Mouse (Mus musculus) adrenal gland, postnatal 4 days (tissue): Measurements from ENCODE around the gene Thsd4. TPM values are rescaled to one million over a fixed set of nuclear protein-coding genes. Genes with fewer than 3 reads are reported as not detected.
"Not testable (repeated sequence)": the region's sequence is repeated elsewhere in the genome, so short reads cannot be mapped to it uniquely, and the experiment has no call there.

Source experiments
- DNase-seq, 2 experiments: peaks; one replicate each; pipeline ENCODE4 v3.0.0; 2021 to 2022; ENCODE audit warnings: low spot score in 2 of 2, mixed read lengths in 2 of 2
- total RNA-seq, 2 experiments: library from RNA; stranded (reverse); gene quantifications; 2 replicates each; pipeline ENCODE4 v1.2.3; 2021

The Thsd4 gene
- total RNA-seq, 2 experiments from 2014 or later, result 15.6 to 25.6 TPM

DNA sequence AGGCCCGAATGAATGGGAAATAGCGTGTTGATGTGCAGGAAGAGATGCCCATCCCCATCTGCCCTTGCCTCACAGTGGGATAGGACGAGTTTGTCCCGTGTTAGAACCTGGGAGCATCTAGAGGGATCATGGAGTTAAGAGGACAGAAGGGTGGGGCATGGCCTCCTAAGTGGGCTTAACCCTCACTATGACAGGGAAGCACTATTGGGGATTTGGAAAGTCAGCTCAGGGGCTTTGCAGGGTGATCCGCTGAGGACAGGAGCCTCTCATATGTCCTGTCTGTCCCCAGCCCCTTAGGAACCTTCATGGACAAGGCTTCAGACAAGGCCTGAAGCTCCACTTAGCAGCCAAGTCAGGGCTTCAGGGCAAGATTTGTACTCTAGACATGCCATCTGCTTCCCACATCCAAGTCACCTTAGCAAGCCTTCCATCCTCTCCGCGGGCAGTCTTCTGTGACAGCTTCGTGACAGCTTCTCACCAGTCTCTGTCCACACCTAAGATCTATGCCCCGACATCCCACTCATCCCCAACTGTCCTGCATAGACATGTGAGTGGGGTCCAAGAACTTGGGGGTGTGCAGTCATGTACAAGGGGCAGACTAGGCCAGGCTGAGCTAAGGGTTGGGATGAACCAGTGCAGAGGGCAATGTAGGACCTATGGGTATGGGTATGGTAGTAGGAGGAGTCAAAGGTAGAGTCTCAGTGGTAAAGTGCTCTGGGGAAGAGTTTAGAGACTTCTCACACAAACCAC lies 570.7 kb downstream of the Thsd4 start:
- DNase-seq, result no peak

DNA sequence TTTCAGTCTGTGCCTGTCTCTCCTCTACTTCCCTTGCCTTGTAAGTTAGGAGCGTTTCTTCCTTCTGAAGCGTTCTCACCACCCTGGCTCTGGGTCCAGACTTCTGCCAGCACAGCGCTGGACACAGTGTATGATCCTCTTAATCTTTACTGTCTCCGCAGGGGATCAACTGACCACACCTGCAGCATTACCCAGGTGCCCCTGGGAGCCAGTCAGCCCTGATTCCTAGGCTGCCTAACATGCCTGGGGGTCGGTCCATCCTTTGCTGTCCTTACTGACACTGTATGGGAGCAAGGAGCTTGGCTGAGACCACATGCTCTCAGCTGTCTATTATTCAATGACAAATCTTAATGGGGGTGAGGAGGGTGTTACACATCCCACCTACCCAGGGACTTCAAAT lies 571.9 kb downstream of the Thsd4 start:
- no peak for DNase-seq

DNA sequence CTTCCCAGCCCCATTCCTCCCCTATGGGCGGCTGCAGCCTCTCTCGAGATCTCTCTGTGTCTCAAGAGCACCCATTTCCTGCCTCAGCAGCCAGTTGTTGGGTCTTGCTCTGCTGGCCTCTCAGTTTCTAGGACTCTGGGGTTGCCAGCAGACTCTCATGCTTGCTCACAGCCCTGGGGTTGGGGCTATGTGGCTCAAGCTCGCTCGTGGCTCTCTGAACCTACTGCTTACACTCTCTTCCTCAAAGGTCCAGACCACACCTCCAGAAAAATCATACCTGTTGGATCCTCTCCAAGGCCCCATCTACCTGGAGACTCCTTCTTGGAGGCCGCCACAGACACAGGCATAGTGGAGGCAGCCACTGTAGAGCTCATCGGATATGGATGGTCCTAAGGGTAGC lies 572.3 kb downstream of the Thsd4 start:
- no peak for DNase-seq

DNA sequence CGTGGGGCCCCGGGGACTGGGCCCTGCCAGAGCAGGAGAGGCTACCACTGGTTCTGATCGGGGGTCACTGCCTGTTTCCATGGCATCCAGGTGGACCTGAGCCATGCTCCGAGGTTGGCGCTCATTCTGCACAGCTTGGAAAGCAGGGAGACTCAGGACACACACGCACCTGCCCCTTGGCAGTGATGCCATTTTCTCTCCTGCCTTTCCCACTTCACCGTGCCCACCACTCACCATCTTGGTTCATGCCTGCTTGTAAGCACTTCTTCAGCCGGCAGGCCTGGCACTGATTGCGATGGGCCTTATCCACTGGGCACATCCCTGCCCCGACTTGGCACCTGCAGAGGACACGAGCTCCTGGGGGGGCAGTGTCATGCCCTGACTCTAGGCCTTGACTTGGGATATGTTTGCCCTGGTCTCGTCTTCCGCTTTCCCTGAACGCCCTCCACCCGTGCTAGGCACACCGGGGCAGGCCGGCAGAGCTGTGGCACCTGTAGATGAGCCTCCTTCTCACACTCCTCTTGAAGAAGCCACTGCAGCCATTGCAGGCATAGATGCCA lies 573.1 kb downstream of the Thsd4 start:
- DNase-seq, result no peak

DNA sequence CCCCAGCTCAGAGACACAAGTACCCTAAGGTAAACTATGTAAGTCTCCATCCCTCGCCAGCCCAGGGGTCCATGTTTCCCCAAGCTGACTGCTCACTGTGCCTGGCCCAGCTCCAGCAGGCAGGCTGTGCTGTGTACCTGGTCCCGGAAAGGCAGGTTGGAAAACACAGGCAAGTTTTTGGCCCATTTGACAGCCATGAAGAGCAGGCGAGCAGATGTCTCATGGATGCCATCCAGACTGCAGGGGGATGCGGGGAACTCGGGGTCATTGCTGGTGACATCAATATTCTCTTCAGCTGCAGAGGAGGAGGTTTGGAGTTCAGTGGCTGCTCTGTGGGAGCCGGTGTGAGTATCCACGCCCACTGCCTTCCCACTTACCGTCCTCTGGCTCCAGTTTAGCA lies 573.6 kb downstream of the Thsd4 start:
- DNase-seq, result no peak

DNA sequence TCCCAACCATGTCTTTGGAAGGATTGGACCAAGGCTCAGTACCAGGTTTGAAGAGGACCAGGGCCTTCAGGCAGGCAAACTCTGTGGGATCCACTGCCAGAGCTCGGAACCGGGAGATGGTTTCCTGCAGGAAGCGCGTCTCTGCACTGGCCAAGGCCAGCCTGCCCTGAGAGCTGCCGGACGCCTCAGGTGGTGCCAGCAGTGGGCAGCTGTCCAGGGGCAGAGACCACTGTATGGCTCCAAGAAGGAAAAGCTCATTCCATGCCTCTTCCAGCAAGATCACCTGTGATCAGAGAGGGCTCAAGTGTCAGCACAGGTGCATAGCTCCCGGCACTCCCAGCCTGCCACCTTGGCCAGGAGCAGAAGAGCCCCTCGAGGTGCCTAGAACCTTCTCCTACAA lies 574.6 kb downstream of the Thsd4 start:
- DNase-seq, result no peak

DNA sequence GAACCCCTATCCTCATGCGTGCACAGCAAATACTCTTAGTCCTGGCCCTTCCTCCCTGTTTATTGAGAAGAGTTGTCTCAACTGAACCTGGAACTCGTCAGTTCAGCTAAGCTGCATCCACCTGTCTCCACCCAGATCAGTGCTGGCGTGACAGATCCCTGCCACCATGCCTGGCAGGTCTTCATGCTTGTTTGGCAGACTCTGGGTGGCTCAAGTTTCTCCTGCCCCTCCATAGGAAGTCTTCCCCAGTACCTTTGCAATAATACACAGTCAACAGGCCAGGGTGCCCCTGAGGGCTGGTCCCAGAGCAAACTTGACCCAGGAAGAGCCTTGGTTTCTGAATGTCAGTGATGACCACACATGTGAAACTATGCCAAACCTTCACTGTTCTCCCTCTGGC lies 576.6 kb downstream of the Thsd4 start:
- DNase-seq, result no peak

DNA sequence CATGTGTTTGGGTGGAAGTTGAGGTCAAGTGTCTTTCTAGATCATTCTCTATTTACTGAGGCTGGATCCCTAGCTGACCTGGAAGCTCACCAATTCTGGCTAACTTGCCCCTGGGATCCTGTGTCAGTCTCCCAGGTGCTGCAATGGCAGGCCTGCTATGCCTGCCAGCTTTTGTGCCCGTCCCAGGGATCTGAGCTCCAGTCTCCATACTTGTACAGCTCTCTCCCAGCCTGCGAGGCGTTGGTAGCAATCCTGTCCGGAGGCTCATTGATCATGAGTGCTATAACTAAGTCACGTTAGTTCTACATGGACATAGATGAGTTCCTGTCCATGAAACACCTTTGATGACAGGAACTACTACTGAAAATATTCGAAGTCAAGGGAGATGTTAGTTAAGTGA lies 578.0 kb downstream of the Thsd4 start:
- DNase-seq, result no peak

DNA sequence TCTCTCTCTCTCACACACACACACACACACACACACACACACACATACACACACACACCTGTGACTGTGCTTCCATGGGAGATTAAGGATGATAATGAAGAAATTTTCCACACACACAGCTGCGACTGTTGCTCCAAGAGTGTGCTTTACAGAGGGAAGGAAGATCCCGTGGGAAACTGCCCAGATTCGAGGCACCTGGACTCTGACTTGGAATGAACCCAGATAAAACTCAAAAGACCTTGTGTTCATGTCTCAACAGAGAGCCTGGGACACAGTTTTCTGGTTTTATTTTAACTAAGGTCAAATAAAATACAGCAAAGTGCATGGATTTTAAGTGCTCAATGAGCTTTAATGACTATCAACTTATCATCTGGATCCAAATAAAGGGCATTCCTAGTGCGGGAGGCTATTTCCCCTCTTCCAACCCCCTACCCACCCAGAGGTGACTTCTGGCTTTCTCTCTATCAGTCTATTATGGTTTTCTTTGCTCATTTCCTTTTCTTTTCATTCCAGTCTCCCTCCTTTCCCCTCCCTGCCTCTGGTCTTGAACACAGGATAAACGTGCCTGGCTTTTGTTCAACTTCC lies 579.3 kb downstream of the Thsd4 start:
- no peak for DNase-seq

DNA sequence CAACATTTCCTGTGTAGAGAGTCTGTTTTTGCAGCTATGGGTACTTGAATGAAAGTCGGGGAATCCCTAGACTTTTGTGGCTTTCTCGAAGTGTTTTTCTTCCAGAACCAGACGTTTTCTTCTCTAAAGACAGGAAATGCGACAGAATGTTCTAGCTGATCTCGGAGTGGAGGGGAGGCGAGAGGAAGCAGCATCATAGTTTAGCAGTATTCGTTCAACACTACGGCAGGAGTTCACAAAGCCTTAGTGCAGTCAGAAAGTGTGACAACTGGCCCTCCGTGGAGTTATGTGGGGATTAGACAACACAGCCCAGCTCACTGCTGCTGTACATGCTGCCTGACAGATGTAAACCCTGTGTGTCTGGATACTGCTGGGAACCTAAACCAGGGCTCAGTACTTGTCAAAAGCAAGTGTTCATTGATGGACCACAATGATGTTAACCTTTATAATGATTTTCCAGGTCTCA lies 579.9 kb downstream of the Thsd4 start:
- DNase-seq, result no peak

DNA sequence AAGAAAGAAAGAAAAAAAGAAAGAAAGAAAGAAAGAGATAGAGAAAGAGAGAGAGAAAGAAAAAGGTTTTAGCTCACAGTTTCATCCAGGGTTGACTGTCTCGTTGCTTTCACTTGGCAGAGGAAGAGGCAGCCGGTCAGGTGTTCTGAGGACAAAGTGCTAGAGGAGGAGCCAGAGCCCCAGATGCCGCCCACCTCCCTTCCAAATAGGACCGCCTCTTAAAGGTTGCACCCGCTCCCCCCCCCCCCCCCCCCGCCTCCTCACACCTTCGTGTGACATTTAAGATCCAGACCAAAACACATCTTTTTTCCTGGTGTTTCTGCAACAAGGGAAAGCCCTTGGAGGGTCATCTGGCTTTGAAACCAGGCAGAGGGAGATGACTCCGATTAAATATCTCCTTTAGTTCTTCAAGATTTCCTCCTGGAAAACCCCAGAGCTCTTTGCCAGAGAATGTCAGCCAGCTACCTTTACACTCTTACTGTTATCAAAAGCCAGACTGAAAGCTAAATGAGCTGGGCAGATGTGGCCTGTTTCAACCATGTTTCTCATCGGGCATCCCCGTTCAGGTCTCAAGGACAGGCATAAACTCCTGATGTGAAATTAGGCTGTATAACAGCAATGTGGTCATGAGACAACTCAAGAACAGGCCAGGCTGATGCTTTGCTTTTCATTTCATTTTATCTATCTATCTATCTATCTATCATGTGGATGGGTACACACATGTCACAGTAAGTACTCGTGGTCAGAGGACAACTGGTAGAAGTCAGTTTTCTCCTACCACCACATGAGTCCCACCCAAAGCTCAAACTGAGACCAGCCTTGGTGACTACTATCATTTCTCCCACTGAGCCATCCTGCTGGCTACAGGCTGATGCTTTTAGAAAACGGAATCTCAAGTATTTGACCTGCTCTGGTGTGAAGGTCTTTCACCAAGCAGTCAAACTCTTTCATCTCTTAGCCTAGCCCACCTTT lies 580.6 kb downstream of the Thsd4 start:
- no peak for DNase-seq

DNA sequence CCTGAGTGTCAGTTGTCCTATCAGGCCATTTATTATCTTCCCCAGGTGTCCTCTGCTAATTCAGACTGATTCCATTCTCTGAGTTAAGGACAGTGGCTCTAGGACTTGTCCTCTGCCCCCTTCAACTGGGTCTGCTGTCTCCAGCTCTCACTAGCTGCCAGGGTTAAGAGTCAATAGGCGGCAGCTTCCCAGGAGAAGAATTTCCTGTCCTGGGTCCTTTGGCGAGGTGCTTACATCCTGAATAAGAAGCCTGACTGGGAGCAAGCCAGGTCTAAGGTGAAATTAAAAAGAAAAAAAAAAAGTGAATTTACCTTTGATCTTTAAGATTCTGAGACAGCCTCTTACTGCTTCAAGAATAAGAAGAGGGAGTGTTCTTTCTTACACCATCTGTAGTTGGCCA lies 582.2 kb downstream of the Thsd4 start:
- DNase-seq, result no peak

DNA sequence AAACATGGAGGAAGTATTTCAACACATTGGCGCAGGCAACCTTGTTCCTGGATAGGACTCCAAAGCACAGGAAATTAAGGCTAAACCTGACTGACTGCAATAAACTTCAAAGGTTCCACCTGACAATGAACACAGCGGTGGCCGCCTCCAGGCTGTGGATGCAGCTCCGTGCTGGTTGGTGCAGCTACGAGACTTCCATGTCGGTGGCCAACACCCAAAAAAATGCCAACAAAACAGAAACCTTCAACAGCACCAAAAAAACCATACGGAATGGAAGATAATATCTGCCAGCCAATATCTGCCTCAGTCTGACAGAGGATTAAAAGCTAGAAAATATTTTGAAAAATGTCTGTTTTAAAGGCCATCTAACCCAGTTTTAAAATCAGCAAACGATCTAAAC lies 583.3 kb downstream of the Thsd4 start:
- no peak for DNase-seq

DNA sequence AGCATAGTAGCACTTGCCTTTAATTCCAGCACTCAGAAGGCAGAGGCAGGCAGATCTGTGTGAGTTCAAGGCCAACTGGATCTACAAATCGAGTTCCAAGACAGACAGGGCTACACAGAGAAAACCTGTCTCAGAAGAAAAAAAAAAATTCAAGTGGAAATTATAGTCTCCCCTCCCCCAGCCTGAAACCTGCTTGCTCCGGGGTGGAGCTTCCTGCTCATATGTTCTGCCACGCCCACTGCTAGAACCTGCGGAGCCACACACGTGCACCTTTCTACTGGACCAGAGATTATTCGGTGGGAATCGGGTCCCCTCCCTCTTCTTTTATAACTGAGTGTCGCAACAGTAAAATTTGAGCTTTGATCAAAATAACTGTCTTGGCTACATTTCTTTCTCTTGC lies 586.0 kb downstream of the Thsd4 start:
- not testable (repeated sequence) for DNase-seq

DNA sequence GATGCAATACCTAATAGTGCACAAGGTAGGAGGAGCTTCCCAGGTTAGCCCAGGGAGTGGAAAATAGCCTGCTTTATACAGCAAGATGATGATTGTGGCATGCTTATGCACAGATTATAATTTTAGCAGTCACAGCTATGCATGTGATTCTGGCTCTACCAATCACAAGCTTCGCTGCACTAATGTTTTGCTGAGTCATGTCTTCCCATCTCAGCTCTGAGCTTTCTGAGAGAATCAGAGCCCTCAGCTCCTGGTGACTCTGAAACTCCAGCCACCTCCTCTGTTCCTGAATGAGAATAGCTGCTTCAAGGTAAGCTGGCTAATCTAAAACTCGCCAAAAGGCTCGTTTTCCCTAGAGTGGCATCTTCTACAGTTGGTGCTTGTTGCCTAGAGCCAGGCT lies 591.6 kb downstream of the Thsd4 start:
- DNase-seq, result no peak

Other genes with a start within 250 kb of the Thsd4 start
- 10 to 100 TPM; 38.0 to 39.5 TPM for gene Lrrc49, start 166.1 kb upstream of the Thsd4 start, total RNA-seq
- gene Larp6, start 190.9 kb upstream of the Thsd4 start, total RNA-seq, result 1 to 10 TPM; 3.8 to 4.1 TPM